Mouse (Mus musculus) erythroblast, adult 5-6 weeks (primary cell): ENCODE measurements at regions not wholly inside any gene's neighbourhood (a gene's known extent, or its start where the extent isn't known, plus 50 kb on each side); places are given as distances from the start of the nearest gene placed in this dataset.

Source experiments
- ATAC-seq: replicated peaks from 2 replicates; pipeline ENCODE4 v1.8.0; 2016; ENCODE audit warnings: moderate number of reproducible peaks, mild to moderate bottlenecking, moderate TSS enrichment, inconsistent platforms; ENCODE audit not compliant: poor library complexity, low FRiP score, severe bottlenecking

DNA sequence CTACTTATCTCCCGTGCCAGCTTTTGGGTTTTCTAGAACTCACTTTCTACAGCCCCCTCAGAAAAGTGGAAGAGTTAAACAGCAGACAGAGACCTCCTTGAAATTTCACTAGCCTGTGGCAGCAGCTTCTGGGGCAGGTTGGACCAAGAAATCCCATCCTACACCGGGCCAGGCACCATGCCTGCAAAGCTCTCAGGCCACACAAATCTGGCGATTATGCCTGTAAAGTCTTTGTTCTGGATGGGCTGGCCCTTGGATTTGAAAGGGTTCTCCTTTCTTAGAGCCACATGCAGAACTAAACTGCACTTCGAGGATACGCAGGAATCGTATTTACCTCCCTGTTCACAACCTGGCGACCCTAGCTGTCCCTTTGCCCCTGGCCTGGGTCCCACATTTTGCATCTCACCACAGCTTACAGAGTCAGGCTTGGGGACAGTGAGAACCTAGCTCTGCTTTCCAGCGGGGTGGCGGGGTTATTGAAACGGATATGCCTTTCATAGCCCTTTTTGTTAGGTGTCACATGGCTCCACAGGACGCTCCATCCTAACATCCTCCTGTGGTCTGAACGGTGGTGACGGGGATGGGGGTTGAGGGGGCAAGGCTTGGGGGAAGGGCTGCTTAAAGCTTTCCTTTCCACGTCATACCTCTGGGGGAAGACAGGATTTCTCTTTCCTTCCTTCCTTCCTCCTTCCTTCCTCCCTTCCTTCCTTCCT lies 229.0 kb downstream of the Mtx2 start:
- no peak for ATAC-seq

- ATAC-seq, result no peak
Measured at GRCm38 (mm10) chr2:75055187-75055543, 229.6 kb downstream of the Mtx2 start.

GRCm38 (mm10) chr2:75061009-75061408 lies 235.4 kb downstream of the Mtx2 start:
- no peak for ATAC-seq

GRCm38 (mm10) chr2:75061456-75062188 lies 236.0 kb downstream of the Mtx2 start:
- ATAC-seq, result no peak

- no peak for ATAC-seq
Measured at GRCm38 (mm10) chr2:75062189-75062510, 236.5 kb downstream of the Mtx2 start.

- no peak for ATAC-seq
Measured at GRCm38 (mm10) chr2:75064406-75065115, 239.0 kb downstream of the Mtx2 start.

- ATAC-seq, result no peak
Measured at GRCm38 (mm10) chr2:75065304-75065703, 239.7 kb downstream of the Mtx2 start.

- no peak for ATAC-seq
Measured at GRCm38 (mm10) chr2:75069321-75069720, 243.7 kb downstream of the Mtx2 start.

GRCm38 (mm10) chr2:75072021-75072420 lies 246.4 kb downstream of the Mtx2 start:
- ATAC-seq, result no peak

DNA sequence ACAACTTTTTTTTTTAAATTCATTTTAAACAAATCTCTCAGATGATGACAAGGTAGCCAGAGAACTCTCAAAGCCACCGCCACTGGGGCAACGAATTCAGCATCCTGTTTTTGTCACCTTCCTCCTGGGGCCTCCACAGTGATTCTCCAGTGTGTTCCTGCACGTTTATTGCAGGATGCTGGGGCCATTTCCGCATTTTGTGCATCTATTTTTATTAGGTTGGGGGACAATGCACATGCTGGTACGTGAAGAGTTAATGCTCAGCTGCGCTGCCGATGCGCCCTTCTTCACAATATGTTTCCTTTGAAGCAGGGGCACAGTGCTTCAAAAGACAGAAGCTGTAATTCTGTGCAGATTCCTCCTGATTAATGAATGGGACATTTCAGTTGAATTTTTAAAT lies 246.9 kb downstream of the Mtx2 start:
- no peak for ATAC-seq

DNA sequence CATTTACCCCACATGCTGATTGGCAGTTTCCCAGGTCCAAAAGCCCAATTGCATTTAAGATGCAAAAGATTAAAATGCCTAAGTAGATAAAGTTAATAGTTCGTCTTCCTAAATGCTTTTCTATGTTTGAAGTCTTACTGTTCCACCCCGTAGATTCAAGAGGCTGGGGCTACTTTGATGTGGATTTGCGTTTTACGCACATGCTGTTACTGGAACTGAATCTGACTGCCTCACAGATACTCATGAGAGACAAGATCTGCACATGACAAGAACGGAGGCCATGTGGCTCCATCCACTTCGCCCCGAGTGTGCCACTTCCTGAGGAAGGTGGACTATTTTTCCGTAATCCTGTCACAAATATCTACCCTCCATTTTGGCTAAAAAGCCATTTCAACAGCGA lies 247.6 kb downstream of the Mtx2 start:
- ATAC-seq, result no peak

- ATAC-seq, result no peak
Measured at GRCm38 (mm10) chr2:75087164-75087563, 261.6 kb downstream of the Mtx2 start.

- no peak for ATAC-seq
Measured at GRCm38 (mm10) chr2:75089186-75089585, 263.6 kb downstream of the Mtx2 start.

- no peak for ATAC-seq
Measured at GRCm38 (mm10) chr2:75089616-75090015, 264.0 kb downstream of the Mtx2 start.

- ATAC-seq, result no peak
Measured at GRCm38 (mm10) chr2:75090439-75090838, 264.8 kb downstream of the Mtx2 start.

DNA sequence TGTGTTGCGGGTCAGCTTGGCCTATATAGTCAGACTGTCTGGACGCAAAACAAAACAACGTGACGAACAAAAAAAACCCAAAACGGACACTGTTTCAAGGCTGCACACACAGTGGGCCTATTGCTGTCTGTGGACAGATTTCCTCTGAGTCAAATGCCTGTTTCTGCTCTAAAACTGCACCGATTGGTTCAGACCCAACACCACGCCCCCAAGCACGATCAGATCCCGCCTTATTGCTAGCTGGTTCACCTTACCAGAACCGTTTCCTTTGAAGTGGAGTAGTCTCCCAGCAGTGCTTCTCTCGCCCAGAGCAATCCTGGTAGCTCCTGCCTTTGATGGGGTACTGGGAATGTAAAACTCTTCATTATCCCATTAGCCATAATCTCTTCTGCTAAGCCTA lies 275.9 kb downstream of the Mtx2 start:
- ATAC-seq, result no peak

- no peak for ATAC-seq
Measured at GRCm38 (mm10) chr2:75112751-75113150, 287.1 kb downstream of the Mtx2 start.

- no peak for ATAC-seq
Measured at GRCm38 (mm10) chr2:75114375-75114774, 288.8 kb downstream of the Mtx2 start.

GRCm38 (mm10) chr2:75118348-75118926 lies 292.8 kb downstream of the Mtx2 start:
- no peak for ATAC-seq

GRCm38 (mm10) chr2:75119599-75119998 lies 294.0 kb downstream of the Mtx2 start:
- no peak for ATAC-seq
